Mouse (Mus musculus) gastrocnemius, postnatal 14 days (tissue): Measurements from ENCODE around the gene Nit2. TPM values are rescaled to one million over a fixed set of nuclear protein-coding genes. Genes with fewer than 3 reads are reported as not detected.

Experiments used
- DNase-seq: peaks from one replicate; pipeline ENCODE4 v3.0.0; 2021; ENCODE audit warnings: mixed read lengths
- intact Hi-C: fragments of 180-260 bp; cut with DNase I; formaldehyde crosslinking; loops from one replicate; pipeline ENCODE4 v1.15.1; 2025; ENCODE audit warnings: low total_unique reads
- total RNA-seq, 2 experiments: library from RNA; stranded (reverse); gene quantifications; 2 replicates each; pipeline ENCODE4 v1.2.3; 2021

Nit2 gene
- total RNA-seq, 2 experiments from 2014 or later: 29.2 to 29.4 TPM

DNA sequence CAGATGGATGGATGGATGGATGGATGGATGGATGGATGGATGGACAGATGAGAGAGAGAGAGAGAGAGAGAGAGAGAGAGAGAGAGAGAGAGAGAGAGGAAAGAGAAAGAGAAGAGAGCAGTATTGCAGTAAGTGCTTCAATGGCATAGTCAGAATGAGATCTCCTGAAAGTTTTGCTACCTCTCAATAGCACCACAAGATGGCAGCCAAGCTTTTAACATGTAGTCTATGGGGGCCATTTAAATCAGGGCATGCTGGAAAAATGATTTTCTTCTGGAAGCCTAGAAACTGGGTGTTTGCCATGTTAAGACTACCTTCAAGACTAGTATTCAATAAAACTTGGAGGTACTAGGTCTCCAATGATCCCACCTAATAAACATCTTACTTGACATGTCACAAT, 51.1 kb downstream of the Nit2 start:
- intact Hi-C loops: no loop called here

More for the DNA sequence above, 51.1 kb downstream of the Nit2 start:
- no peak for DNase-seq

Other genes with a start within 250 kb of the Nit2 start
- not detected for gene Lnp1, start 239.3 kb downstream of the Nit2 start, total RNA-seq
- not detected for gene Tmem45a2, start 96.0 kb downstream of the Nit2 start, total RNA-seq
- gene Tomm70a, start 45.6 kb downstream of the Nit2 start, total RNA-seq: 10 to 100 TPM; 33.9 to 36.9 TPM
- 10 to 100 TPM; 17.8 to 18.4 TPM for gene Tbc1d23, start 64.2 kb upstream of the Nit2 start, total RNA-seq
- gene Tmem30c, start 125.5 kb upstream of the Nit2 start, total RNA-seq: not detected
- 10 to 100 TPM; 44.5 to 46.5 TPM for gene Filip1l, start 185.8 kb upstream of the Nit2 start, total RNA-seq